Mouse (Mus musculus): ENCODE measurements around the gene C3ar1. TPM values are rescaled to one million over a fixed set of nuclear protein-coding genes. Genes with fewer than 3 reads are reported as not detected.

Gene C3ar1
- polyA plus RNA-seq, 1 experiment from 2014 or later, result 2.1 TPM

DNA sequence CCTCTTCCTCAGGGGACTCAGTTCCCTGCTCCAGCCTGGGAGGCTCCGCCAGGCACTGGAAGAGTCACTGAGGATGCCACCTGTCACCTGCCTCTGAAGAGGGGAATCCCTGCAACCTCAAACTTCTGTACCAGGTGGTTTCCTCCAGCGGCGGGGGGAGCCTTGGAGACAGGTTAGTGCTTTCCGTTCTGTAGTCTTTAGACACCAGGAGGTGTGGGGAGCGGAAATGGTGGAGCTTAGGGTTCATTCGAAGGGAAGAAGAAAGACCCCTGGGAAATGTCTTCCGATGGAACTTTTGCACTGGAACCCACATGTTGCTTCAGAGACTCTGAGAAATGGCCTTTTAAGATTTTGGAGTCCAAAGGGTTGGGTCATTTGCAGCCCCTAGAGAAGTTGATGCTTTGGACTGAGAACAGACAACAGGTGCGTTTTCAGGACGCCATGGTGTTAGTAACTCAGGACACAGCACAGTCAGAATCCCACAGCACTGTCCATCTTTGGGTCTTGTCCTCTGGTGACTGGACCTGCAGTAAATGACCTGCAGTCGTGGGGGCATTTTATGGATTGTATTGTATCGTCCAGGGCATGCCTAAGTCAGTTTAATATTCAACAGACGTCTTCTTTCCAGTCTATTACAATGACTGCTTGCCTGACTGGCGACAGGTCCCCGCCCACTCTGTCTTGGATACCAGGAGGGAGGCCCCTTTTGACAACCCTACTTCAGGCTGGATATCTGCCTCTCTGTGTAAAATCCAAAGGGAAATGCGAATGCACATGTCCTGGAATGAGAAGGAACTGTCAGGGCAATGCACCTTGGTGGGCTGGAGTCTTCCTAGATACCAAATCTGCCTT is 34.9 kb downstream of the C3ar1 start:
- ATAC-seq, result peak; percentile 32
- peaks cover 32% of the 10 kb centered on the region for H3K4me1 ChIP-seq (ENCODE audit: control insufficient read depth, insufficient read depth, low read length)
- H3K9ac ChIP-seq (ENCODE audit: low read depth, low read length), result peak overlapping the region; percentile 94
- WGBS, result 26% methylated on average over 15 of the region's 15 CpGs
- H3K4me2 ChIP-seq (ENCODE audit: low read depth, low read length), result peak overlapping the region; percentile 67
- H3K9me3 ChIP-seq (ENCODE audit: control insufficient read depth, low read length), result no peaks in the 10 kb centered on the region
- no peaks in the 10 kb centered on the region for H3K36me3 ChIP-seq (ENCODE audit: control insufficient read depth, insufficient read depth, low read length)
- no peak overlapping the region for H3K27ac ChIP-seq (ENCODE audit: low read length)
- no peaks in the 10 kb centered on the region for H3K27me3 ChIP-seq (replicated peaks; ENCODE audit: control insufficient read depth, insufficient read depth, low read length)
- peak overlapping the region; percentile 83 for H3K4me3 ChIP-seq (ENCODE audit: low read length)

DNA sequence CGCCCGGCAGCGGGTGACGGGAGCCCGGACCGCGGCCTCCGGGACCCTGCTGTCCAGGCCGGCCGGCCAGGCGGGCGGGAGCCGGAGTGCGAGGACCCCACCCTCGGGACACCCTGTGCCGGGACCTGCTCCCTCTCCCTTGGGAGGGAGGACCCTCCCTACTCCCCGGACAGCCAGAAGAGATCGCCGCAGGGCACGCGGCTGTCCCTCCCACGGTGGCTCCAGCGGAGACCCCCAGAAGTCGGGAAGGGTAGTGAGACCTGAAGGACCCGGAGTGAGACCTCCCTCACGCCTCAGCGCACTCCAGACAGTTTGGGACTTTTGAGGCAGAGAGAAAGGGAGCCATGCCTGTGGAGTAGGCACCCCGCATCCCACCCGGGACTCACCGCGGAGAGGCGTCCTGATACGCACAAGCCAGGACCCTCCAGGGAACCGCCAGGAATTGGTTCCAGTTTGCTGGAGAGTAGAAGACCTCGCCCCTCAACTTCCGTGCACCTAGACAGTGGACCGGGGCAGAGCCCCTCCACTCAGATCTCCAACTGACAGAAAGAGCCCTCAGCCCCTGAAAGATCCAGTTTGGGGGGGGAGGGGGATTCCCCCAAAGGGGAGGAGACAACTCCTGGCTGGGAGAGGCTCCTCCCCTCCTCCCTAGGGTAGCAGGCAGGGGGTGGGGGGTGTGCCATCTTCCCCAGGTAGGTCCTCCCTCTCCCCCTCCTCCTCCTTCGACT is 35.7 kb downstream of the C3ar1 start:
- WGBS, result under 1% methylated on average over 37 of the region's 38 CpGs
- no peaks in the 10 kb centered on the region for H3K36me3 ChIP-seq (ENCODE audit: control insufficient read depth, insufficient read depth, low read length)
- peaks cover 24% of the 10 kb centered on the region for H3K4me1 ChIP-seq (ENCODE audit: control insufficient read depth, insufficient read depth, low read length)
- H3K27me3 ChIP-seq (replicated peaks; ENCODE audit: control insufficient read depth, insufficient read depth, low read length), result no peaks in the 10 kb centered on the region
- H3K9me3 ChIP-seq (ENCODE audit: control insufficient read depth, low read length), result no peaks in the 10 kb centered on the region
- peak overlapping the region; percentile 83 for H3K4me3 ChIP-seq (ENCODE audit: low read length)
- H3K27ac ChIP-seq (ENCODE audit: low read length), result peak overlapping the region; percentile 77
- H3K9ac ChIP-seq (ENCODE audit: low read depth, low read length), result peak overlapping the region; percentile 94
- peak; percentile 65 for ATAC-seq
- peak overlapping the region; percentile 67 for H3K4me2 ChIP-seq (ENCODE audit: low read depth, low read length)

GRCm38 (mm10) chr6:122819306-122820070 is 36.5 kb downstream of the C3ar1 start, which contains the start of gene Foxj2:
TSS of gene Foxj2 (plus strand) at chr6:122819914.
- under 1% methylated on average over 44 of the region's 61 CpGs for WGBS
- peak within 1 kb of the TSS; percentile 77 for H3K27ac ChIP-seq (ENCODE audit: low read length)
- no peaks in the 10 kb centered on the region for H3K36me3 ChIP-seq (ENCODE audit: control insufficient read depth, insufficient read depth, low read length)
- H3K27me3 ChIP-seq (replicated peaks; ENCODE audit: control insufficient read depth, insufficient read depth, low read length), result no peaks in the 10 kb centered on the region
- peak; percentile 90 for ATAC-seq
- H3K4me1 ChIP-seq (ENCODE audit: control insufficient read depth, insufficient read depth, low read length), result peaks cover 22% of the 10 kb centered on the region
- peak within 1 kb of the TSS; percentile 94 for H3K9ac ChIP-seq (ENCODE audit: low read depth, low read length)
- H3K4me2 ChIP-seq (ENCODE audit: low read depth, low read length), result peak within 1 kb of the TSS; percentile 67
- no peaks in the 10 kb centered on the region for H3K9me3 ChIP-seq (ENCODE audit: control insufficient read depth, low read length)
- H3K4me3 ChIP-seq (ENCODE audit: low read length), result peak within 1 kb of the TSS; percentile 83

GRCm38 (mm10) chr6:122813640-122814039 is 42.3 kb downstream of the C3ar1 start:
- ATAC-seq, result no peak
- Histone ChIP-seq H3K27me3 (replicated peaks; ENCODE audit: control insufficient read depth, insufficient read depth, low read length) (no peaks in the 10 kb centered on the region), H3K9ac (ENCODE audit: low read depth, low read length) (no peak overlapping the region), H3K4me2 (ENCODE audit: low read depth, low read length) (no peak overlapping the region), H3K27ac (ENCODE audit: low read length) (no peak overlapping the region), H3K4me3 (ENCODE audit: low read length) (no peak overlapping the region), H3K4me1 (ENCODE audit: control insufficient read depth, insufficient read depth, low read length) (peaks cover 4% of the 10 kb centered on the region; the same call in 1 of the 2 replicates), H3K9me3 (ENCODE audit: control insufficient read depth, low read length) (no peaks in the 10 kb centered on the region), H3K36me3 (ENCODE audit: control insufficient read depth, insufficient read depth, low read length) (no peaks in the 10 kb centered on the region)
- 88% methylated on average over 4 of the region's 4 CpGs for WGBS

DNA sequence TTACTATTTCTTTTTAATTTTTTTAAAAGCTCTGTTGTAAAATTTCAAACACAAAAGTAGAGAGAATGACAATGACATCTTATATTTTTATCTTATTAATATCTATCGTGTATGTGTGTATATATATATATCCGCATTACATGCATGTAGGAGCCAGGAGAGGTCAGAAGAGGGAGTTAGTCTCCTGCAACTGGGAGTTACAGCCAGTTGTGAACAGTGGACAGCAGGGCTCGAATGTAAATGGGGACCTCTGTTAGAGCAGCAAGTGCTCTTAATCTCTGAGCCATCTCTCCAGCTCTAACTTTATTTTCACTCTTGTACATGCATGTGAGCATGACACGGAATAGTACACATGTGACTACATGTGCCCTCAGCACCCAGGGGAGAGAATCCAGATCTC is 43.2 kb downstream of the C3ar1 start:
- no peak for ATAC-seq
- H3K9me3 ChIP-seq (ENCODE audit: control insufficient read depth, low read length), result no peaks in the 10 kb centered on the region
- WGBS, result 92% methylated on average over 4 of the region's 4 CpGs
- H3K27me3 ChIP-seq (replicated peaks; ENCODE audit: control insufficient read depth, insufficient read depth, low read length), result no peaks in the 10 kb centered on the region
- H3K27ac ChIP-seq (ENCODE audit: low read length), result no peak overlapping the region
- no peaks in the 10 kb centered on the region for H3K36me3 ChIP-seq (ENCODE audit: control insufficient read depth, insufficient read depth, low read length)
- peaks cover 4% of the 10 kb centered on the region; the same call in 1 of the 2 replicates for H3K4me1 ChIP-seq (ENCODE audit: control insufficient read depth, insufficient read depth, low read length)
- H3K4me2 ChIP-seq (ENCODE audit: low read depth, low read length), result no peak overlapping the region
- no peak overlapping the region for H3K9ac ChIP-seq (ENCODE audit: low read depth, low read length)
- H3K4me3 ChIP-seq (ENCODE audit: low read length), result no peak overlapping the region

DNA sequence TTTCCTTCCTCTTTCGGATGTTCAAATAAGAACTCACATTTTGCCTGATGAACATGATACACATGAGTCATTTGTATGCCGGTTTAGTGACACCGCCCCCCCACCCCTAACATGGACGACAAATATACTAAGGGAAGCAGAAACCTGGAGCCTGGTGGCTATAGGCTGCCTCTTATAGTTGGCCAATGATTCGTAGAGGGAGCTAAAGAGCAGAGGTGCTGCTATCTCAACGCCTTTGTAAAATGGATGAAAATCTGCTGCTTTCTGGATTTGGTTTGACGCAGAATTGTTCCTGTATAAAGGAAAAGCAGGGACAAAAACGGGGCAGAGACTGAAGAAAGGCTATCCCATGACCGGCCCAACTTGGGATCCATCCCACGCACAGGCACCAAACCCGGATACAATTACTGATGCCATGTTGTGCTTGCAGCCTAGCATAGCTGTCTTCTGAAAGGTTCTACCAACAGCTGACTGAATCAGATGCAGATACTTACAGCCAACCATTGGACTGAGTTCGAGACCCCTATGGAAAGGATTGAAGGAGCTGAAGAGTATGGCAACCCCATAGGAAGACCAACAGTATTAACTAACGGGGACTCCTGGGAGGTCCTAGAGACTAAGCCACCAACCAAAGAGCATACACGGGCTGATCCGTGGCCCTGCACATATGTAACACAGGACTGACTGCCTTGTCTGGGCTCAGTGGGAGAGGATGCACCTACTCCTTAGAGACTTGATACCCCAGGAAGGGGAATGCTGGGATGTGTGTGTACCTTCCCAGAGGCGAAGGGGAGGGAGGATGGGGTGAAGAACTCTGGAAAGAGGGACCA is 44.0 kb downstream of the C3ar1 start:
- H3K9me3 ChIP-seq (ENCODE audit: control insufficient read depth, low read length), result no peaks in the 10 kb centered on the region
- H3K27me3 ChIP-seq (replicated peaks; ENCODE audit: control insufficient read depth, insufficient read depth, low read length), result no peaks in the 10 kb centered on the region
- WGBS, result 28% methylated on average over 16 of the region's 16 CpGs
- H3K9ac ChIP-seq (ENCODE audit: low read depth, low read length), result peak overlapping the region; percentile 85
- H3K4me2 ChIP-seq (ENCODE audit: low read depth, low read length), result peak overlapping the region; percentile 64
- peak overlapping the region; percentile 100 for H3K27ac ChIP-seq (ENCODE audit: low read length)
- H3K36me3 ChIP-seq (ENCODE audit: control insufficient read depth, insufficient read depth, low read length), result no peaks in the 10 kb centered on the region
- H3K4me3 ChIP-seq (ENCODE audit: low read length), result peak overlapping the region; percentile 73
- peaks cover 4% of the 10 kb centered on the region; the same call in 1 of the 2 replicates for H3K4me1 ChIP-seq (ENCODE audit: control insufficient read depth, insufficient read depth, low read length)
- ATAC-seq, result peak; percentile 63

GRCm38 (mm10) chr6:122811280-122811652 is 44.7 kb downstream of the C3ar1 start:
- Histone ChIP-seq H3K27ac (ENCODE audit: low read length) (peak overlapping the region; percentile 100), H3K4me2 (ENCODE audit: low read depth, low read length) (peak overlapping the region; percentile 64), H3K9ac (ENCODE audit: low read depth, low read length) (peak overlapping the region; percentile 85), H3K4me1 (ENCODE audit: control insufficient read depth, insufficient read depth, low read length) (peaks cover 4% of the 10 kb centered on the region; the same call in 1 of the 2 replicates), H3K36me3 (ENCODE audit: control insufficient read depth, insufficient read depth, low read length) (no peaks in the 10 kb centered on the region), H3K27me3 (replicated peaks; ENCODE audit: control insufficient read depth, insufficient read depth, low read length) (no peaks in the 10 kb centered on the region), H3K4me3 (ENCODE audit: low read length) (peak overlapping the region; percentile 73), H3K9me3 (ENCODE audit: control insufficient read depth, low read length) (no peaks in the 10 kb centered on the region)
- WGBS, result under 1% methylated on average over 36 of the region's 38 CpGs
- peak; percentile 97 for ATAC-seq

DNA sequence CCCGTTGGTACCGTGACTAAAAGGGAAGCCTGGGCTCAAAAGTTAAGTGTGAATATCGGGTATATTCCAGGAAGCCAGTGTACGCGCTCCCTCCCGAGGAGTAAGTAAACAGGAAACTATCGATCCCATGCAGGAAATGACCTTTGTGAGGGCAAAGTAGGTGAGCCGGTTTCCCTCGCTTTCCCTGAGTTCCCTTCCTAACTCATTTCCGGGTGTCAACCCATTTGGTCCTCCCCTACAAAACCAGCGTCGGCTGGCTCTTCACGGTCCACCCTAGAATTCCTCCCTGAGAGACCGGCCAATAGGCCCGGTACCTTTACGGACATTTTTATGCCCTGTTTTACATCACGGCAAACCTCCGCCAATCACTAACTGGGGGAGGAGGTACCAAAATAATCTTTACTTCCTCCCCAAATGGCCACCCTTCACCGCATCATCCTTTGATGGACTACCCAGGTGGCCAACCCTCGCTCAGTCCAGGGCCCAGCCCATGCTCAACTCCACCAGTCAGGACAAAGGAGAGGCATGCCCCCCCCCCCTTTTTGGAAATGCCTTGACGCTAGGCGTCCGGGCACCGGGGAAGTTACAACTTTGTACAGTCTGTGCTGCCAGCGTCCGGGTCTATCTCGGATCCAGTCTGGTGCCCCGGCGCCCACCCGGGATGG is 45.2 kb downstream of the C3ar1 start:
- ATAC-seq, result peak; percentile 99
- WGBS, result under 1% methylated on average over 30 of the region's 30 CpGs

More for the DNA sequence above, 45.2 kb downstream of the C3ar1 start:
- H3K4me2 ChIP-seq (ENCODE audit: low read depth, low read length), result peak overlapping the region; percentile 64
- H3K9me3 ChIP-seq (ENCODE audit: control insufficient read depth, low read length), result no peaks in the 10 kb centered on the region
- H3K9ac ChIP-seq (ENCODE audit: low read depth, low read length), result peak overlapping the region; percentile 85
- no peaks in the 10 kb centered on the region for H3K27me3 ChIP-seq (replicated peaks; ENCODE audit: control insufficient read depth, insufficient read depth, low read length)
- H3K27ac ChIP-seq (ENCODE audit: low read length), result peak overlapping the region; percentile 100
- peaks cover 4% of the 10 kb centered on the region; the same call in 1 of the 2 replicates for H3K4me1 ChIP-seq (ENCODE audit: control insufficient read depth, insufficient read depth, low read length)
- H3K36me3 ChIP-seq (ENCODE audit: control insufficient read depth, insufficient read depth, low read length), result no peaks in the 10 kb centered on the region
- peak overlapping the region; percentile 73 for H3K4me3 ChIP-seq (ENCODE audit: low read length)
